Mouse (Mus musculus): ENCODE results near the gene Fam196b. TPM values are rescaled to one million over a fixed set of nuclear protein-coding genes. Genes with fewer than 3 reads are reported as not detected.

The Fam196b gene
- total and polyA plus RNA-seq, 2 experiments from 2014 or later: not detected

- WGBS: 30% methylated on average over 4 of the region's 4 CpGs
- H3K27me3 ChIP-seq (ENCODE audit: control insufficient read depth, insufficient read depth, low read length): no peaks in the 10 kb centered on the region
- peaks cover 13% of the 10 kb centered on the region for H3K4me1 ChIP-seq (ENCODE audit: control insufficient read depth, insufficient read depth)
- H3K9me3 ChIP-seq (replicated peaks; ENCODE audit: control insufficient read depth, low read length): no peaks in the 10 kb centered on the region
- no peak overlapping the region for H3K27ac ChIP-seq (ENCODE audit: low read depth)
- H3K36me3 ChIP-seq (replicated peaks; ENCODE audit: control insufficient read depth, insufficient read depth, low read length): no peaks in the 10 kb centered on the region
- ATAC-seq (ENCODE audit: insufficient read depth, low read depth) (peak; percentile 87), DNase-seq (ENCODE audit: low spot score) (peak; percentile 69)
- TF ChIP-seq CTCF (IDR thresholded peaks at IDR 0.05; ENCODE audit: low read depth) (no peak), EP300 (IDR thresholded peaks at IDR 0.05; ENCODE audit: low read depth) (no peak)
- H3K9ac ChIP-seq (replicated peaks; ENCODE audit: low read depth, low read length): no peak overlapping the region
- H3K4me3 ChIP-seq (ENCODE audit: low read depth, low read length): no peak overlapping the region
- H3K4me2 ChIP-seq (ENCODE audit: low read depth, low read length): no peak overlapping the region
Observed at GRCm38 (mm10) chr11:34348287-34348918, 33.8 kb downstream of the Fam196b start.

- no peak overlapping the region for H3K4me3 ChIP-seq (ENCODE audit: low read depth, low read length)
- H3K4me2 ChIP-seq (ENCODE audit: low read depth, low read length): no peak overlapping the region
- peaks cover 4% of the 10 kb centered on the region; the same call in 1 of the 2 replicates for H3K4me1 ChIP-seq (ENCODE audit: control insufficient read depth, insufficient read depth)
- no peak for DNase-seq (ENCODE audit: low spot score)
- 85% methylated on average over 10 of the region's 10 CpGs for WGBS
- no peak overlapping the region for H3K27ac ChIP-seq (ENCODE audit: low read depth)
- ATAC-seq (ENCODE audit: insufficient read depth, low read depth): no peak
- no peaks in the 10 kb centered on the region for H3K36me3 ChIP-seq (replicated peaks; ENCODE audit: control insufficient read depth, insufficient read depth, low read length)
- H3K9me3 ChIP-seq (replicated peaks; ENCODE audit: control insufficient read depth, low read length): no peaks in the 10 kb centered on the region
- no peaks in the 10 kb centered on the region for H3K27me3 ChIP-seq (ENCODE audit: control insufficient read depth, insufficient read depth, low read length)
- no peak overlapping the region for H3K9ac ChIP-seq (replicated peaks; ENCODE audit: low read depth, low read length)
- TF ChIP-seq EP300 (IDR thresholded peaks at IDR 0.05; ENCODE audit: low read depth) (no peak), CTCF (IDR thresholded peaks at IDR 0.05; ENCODE audit: low read depth) (no peak)
Observed at GRCm38 (mm10) chr11:34349453-34350056, 34.9 kb downstream of the Fam196b start.

DNA sequence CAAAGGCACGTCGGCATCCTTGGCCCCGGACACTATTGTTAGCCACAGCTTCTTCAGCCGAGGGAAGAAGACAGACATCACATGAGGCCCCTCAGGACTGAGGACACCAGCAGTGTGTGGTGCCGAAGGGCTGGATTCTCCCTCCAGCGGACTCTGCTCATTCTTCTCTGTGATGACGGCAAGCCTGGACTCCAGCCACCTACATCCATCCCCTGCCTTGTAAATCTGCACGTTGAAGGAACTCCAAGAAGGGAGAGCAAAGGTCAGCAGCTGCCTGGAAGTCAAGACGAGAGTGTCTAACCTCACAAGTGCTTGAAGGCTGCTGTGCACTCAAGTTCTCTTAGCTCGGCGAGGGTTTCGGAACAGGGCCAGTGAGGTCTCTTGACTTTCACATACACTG lies 40.8 kb downstream of the Fam196b start:
- Histone ChIP-seq H3K9ac (replicated peaks; ENCODE audit: low read depth, low read length) (no peak overlapping the region), H3K36me3 (replicated peaks; ENCODE audit: control insufficient read depth, insufficient read depth, low read length) (no peaks in the 10 kb centered on the region), H3K9me3 (replicated peaks; ENCODE audit: control insufficient read depth, low read length) (no peaks in the 10 kb centered on the region), H3K27me3 (ENCODE audit: control insufficient read depth, insufficient read depth, low read length) (no peaks in the 10 kb centered on the region), H3K27ac (ENCODE audit: low read depth) (no peak overlapping the region), H3K4me3 (ENCODE audit: low read depth, low read length) (no peak overlapping the region), H3K4me2 (ENCODE audit: low read depth, low read length) (no peak overlapping the region), H3K4me1 (ENCODE audit: control insufficient read depth, insufficient read depth) (no peaks in the 10 kb centered on the region)
- WGBS: 50% methylated on average over 12 of the region's 12 CpGs
- DNase-seq (ENCODE audit: low spot score): no peak
- TF ChIP-seq EP300 (IDR thresholded peaks at IDR 0.05; ENCODE audit: low read depth) (no peak), CTCF (IDR thresholded peaks at IDR 0.05; ENCODE audit: low read depth) (no peak)
- no peak for ATAC-seq (ENCODE audit: insufficient read depth, low read depth)

DNA sequence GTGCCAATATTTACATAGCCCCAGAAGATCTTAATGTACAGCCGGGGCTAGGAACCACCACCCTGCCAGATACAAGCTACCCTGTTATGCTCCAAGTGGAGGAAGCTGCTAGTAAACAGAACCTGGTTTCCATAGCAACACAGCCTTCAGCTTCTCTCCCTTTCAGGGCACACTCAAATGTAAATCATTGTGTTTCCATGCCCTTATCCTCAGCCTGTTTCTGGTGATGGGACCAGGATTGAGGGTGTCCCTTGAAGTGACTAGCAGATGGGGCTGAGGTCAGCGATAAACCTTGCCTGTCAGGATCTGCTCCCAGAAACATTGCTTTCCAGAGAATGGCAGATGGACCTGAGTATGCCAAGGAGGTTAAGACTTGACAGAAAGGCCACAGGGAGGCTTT lies 41.5 kb downstream of the Fam196b start:
- no peaks in the 10 kb centered on the region for H3K27me3 ChIP-seq (ENCODE audit: control insufficient read depth, insufficient read depth, low read length)
- no peak overlapping the region for H3K27ac ChIP-seq (ENCODE audit: low read depth)
- no peaks in the 10 kb centered on the region for H3K36me3 ChIP-seq (replicated peaks; ENCODE audit: control insufficient read depth, insufficient read depth, low read length)
- no peak for ATAC-seq (ENCODE audit: insufficient read depth, low read depth)
- DNase-seq (ENCODE audit: low spot score): no peak
- no peaks in the 10 kb centered on the region for H3K4me1 ChIP-seq (ENCODE audit: control insufficient read depth, insufficient read depth)
- TF ChIP-seq EP300 (IDR thresholded peaks at IDR 0.05; ENCODE audit: low read depth): no peak
- no peak overlapping the region for H3K4me2 ChIP-seq (ENCODE audit: low read depth, low read length)
- no peak overlapping the region for H3K9ac ChIP-seq (replicated peaks; ENCODE audit: low read depth, low read length)
- no peak overlapping the region for H3K4me3 ChIP-seq (ENCODE audit: low read depth, low read length)
- H3K9me3 ChIP-seq (replicated peaks; ENCODE audit: control insufficient read depth, low read length): no peaks in the 10 kb centered on the region
- WGBS: 59% methylated on average over 2 of the region's 2 CpGs

- Histone ChIP-seq H3K27me3 (ENCODE audit: control insufficient read depth, insufficient read depth, low read length) (no peaks in the 10 kb centered on the region), H3K9ac (replicated peaks; ENCODE audit: low read depth, low read length) (no peak overlapping the region), H3K4me2 (ENCODE audit: low read depth, low read length) (no peak overlapping the region), H3K36me3 (replicated peaks; ENCODE audit: control insufficient read depth, insufficient read depth, low read length) (no peaks in the 10 kb centered on the region), H3K9me3 (replicated peaks; ENCODE audit: control insufficient read depth, low read length) (no peaks in the 10 kb centered on the region), H3K27ac (ENCODE audit: low read depth) (no peak overlapping the region), H3K4me1 (ENCODE audit: control insufficient read depth, insufficient read depth) (no peaks in the 10 kb centered on the region), H3K4me3 (ENCODE audit: low read depth, low read length) (no peak overlapping the region)
- ATAC-seq (ENCODE audit: insufficient read depth, low read depth) (no peak), DNase-seq (ENCODE audit: low spot score) (no peak)
- WGBS: 55% methylated on average over 4 of the region's 4 CpGs
- TF ChIP-seq EP300 (IDR thresholded peaks at IDR 0.05; ENCODE audit: low read depth) (no peak), CTCF (IDR thresholded peaks at IDR 0.05; ENCODE audit: low read depth) (no peak)
Observed at GRCm38 (mm10) chr11:34372224-34372623, 57.6 kb downstream of the Fam196b start.

DNA sequence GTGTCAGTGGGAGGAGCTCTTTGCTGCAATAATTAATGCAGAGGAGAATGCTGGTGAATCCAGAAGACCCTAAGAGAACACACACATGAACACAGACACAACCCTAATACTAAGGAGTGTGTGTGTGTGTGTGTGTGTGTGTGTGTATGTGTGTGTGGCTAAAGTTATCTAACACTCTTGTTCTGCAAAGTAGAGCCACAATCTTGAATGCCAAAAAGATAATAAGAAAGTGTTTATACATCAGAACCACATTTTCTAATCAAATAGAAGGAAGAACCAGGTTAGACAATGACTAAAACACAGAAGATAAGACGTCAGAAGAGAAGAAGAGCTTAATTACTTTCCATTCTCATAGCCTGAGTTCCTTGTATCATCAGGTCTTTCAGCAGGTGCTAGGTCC lies 60.9 kb downstream of the Fam196b start:
- Histone ChIP-seq H3K36me3 (replicated peaks; ENCODE audit: control insufficient read depth, insufficient read depth, low read length) (no peaks in the 10 kb centered on the region), H3K9me3 (replicated peaks; ENCODE audit: control insufficient read depth, low read length) (no peaks in the 10 kb centered on the region), H3K27me3 (ENCODE audit: control insufficient read depth, insufficient read depth, low read length) (no peaks in the 10 kb centered on the region), H3K4me2 (ENCODE audit: low read depth, low read length) (no peak overlapping the region), H3K4me3 (ENCODE audit: low read depth, low read length) (no peak overlapping the region), H3K9ac (replicated peaks; ENCODE audit: low read depth, low read length) (no peak overlapping the region), H3K27ac (ENCODE audit: low read depth) (no peak overlapping the region), H3K4me1 (ENCODE audit: control insufficient read depth, insufficient read depth) (no peaks in the 10 kb centered on the region)
- 39% methylated on average over 1 of the region's 1 CpGs for WGBS
- TF ChIP-seq EP300 (IDR thresholded peaks at IDR 0.05; ENCODE audit: low read depth): no peak
- no peak for TF ChIP-seq CTCF (IDR thresholded peaks at IDR 0.05; ENCODE audit: low read depth)
- no peak for ATAC-seq (ENCODE audit: insufficient read depth, low read depth)
- no peak for DNase-seq (ENCODE audit: low spot score)
